Mouse (Mus musculus): ENCODE measurements around the gene Zfp57. TPM values are rescaled to one million over a fixed set of nuclear protein-coding genes. Genes with fewer than 3 reads are reported as not detected.

The Zfp57 gene
- polyA plus RNA-seq, 1 experiment = 25.2 TPM

DNA sequence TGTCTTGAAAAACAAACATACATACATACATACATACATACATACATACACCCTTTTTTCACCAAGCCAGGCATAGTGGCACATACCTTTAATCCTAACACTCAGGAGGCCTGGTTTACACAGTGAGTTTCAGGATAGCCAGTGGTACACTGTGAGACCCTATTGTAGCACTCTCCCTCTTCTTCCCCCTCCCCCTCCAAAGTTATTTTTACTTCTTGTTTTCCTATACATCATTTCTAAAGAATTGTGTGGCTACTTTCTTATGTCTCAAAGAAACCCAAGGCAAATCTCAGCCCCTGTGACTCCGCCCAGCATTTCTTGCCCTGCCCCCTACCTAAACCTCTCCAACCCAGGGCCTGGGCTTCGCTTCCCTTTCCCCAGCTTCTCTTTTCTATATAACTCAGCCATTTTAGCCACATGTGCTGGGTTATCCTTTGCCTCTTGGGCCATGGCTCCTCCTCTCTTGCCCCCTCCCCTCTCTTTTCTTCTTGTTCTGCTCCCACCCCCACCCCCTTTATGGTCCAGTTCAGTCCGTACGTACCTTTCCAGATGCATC is 7.1 kb upstream of the Zfp57 start:
- H3K4me1 ChIP-seq (ENCODE audit: control insufficient read depth, insufficient read depth, low read length) = peaks cover 3% of the 10 kb centered on the region; the same call in 1 of the 2 replicates
- H3K27ac ChIP-seq (ENCODE audit: insufficient read depth, low read length) = no peak overlapping the region
- no peak for TF ChIP-seq POLR2A (IDR thresholded peaks at IDR 0.05; ENCODE audit: extremely low read depth, insufficient read depth, low read length)
- TF ChIP-seq CTCF (IDR thresholded peaks at IDR 0.05; ENCODE audit: extremely low read depth, insufficient read depth, low read length) = no peak
- no peak overlapping the region for H3K4me3 ChIP-seq (ENCODE audit: insufficient read depth, low read length)

DNA sequence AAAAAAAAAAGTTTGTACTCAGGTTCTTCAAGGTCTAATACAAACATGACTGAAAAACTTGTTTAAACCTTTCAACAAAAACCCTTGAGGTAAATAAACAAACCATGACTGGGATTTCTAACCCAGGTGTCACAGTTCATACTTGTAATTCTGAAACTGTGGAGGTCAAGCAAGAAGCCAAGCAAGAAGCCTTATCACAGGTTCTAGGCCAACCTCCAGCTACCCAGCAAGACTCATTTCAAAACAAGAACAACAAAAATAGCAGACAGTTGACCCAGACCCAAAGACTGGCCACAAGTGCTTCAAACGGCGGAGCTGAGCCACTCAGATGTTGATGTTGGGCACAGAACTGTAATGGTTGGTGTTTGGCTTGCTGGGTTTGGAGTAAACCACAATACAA is 6.4 kb upstream of the Zfp57 start:
- no peak for TF ChIP-seq POLR2A (IDR thresholded peaks at IDR 0.05; ENCODE audit: extremely low read depth, insufficient read depth, low read length)
- TF ChIP-seq CTCF (IDR thresholded peaks at IDR 0.05; ENCODE audit: extremely low read depth, insufficient read depth, low read length) = no peak
- H3K27ac ChIP-seq (ENCODE audit: insufficient read depth, low read length) = no peak overlapping the region
- H3K4me3 ChIP-seq (ENCODE audit: insufficient read depth, low read length) = no peak overlapping the region
- peaks cover 3% of the 10 kb centered on the region; the same call in 1 of the 2 replicates for H3K4me1 ChIP-seq (ENCODE audit: control insufficient read depth, insufficient read depth, low read length)

DNA sequence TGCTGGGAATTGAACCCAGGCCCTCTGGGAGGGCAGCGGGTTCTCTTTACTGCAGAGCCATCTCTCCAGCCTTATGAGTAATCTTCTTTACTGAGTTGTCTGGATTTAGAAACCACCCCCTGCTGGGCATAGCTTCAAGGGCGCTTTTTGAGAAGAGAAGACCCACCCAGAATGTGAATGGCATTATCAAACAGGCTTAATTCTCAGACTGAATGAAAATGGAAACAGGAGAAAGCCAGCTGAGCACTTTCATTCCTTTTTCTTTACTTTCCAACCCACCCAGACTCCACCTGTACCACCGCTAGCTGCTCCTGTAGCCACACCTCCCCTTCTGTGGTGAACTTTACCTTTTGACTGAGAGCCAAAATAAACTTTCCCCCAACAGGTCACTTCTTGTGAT is 5.5 kb upstream of the Zfp57 start:
- no peak overlapping the region for H3K27ac ChIP-seq (ENCODE audit: insufficient read depth, low read length)

DNA sequence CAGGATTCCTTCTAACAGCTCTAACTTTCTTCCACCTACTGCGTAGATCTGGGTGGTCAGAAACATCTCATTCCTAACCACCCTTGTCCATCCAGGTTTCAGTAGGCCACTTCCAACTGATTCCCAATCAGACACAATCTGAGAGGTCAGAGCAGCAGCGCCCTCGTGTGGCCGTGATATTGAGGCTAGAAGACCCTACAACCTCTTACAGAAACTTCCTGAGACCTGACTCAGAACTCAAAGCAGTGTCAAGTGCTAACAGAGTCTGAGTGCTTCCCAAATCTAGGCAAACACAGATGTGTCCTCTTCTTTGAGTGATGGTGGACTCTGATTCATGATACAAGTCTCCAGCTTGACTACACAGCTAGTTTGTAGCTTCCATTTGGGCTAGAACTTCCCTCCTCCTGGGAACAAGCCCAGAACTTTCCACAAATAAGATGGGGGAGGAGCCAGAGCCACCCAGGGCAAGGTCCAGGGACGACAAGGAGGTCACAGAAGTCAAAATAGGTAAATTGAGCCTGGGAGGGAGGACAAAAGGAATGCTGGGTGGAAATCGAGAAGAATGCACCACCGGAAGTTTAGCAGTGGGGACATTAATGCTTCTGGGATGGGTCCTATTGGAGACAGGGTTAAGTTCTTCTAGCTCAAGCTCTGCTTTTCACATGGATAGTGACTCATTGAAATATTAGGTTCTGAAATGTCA is 3.8 kb upstream of the Zfp57 start:
- H3K4me3 ChIP-seq (ENCODE audit: insufficient read depth, low read length) = no peak overlapping the region
- peak; percentile 70 for TF ChIP-seq CTCF (IDR thresholded peaks at IDR 0.05; ENCODE audit: extremely low read depth, insufficient read depth, low read length)
- TF ChIP-seq POLR2A (IDR thresholded peaks at IDR 0.05; ENCODE audit: extremely low read depth, insufficient read depth, low read length) = no peak
- no peak overlapping the region for H3K27ac ChIP-seq (ENCODE audit: insufficient read depth, low read length)
- H3K4me1 ChIP-seq (ENCODE audit: control insufficient read depth, insufficient read depth, low read length) = peaks cover 1% of the 10 kb centered on the region; the same call in 1 of the 2 replicates

More for the DNA sequence above, 5.5 kb upstream of the Zfp57 start:
- Histone ChIP-seq H3K4me3 (ENCODE audit: insufficient read depth, low read length) (no peak overlapping the region), H3K4me1 (ENCODE audit: control insufficient read depth, insufficient read depth, low read length) (peaks cover 3% of the 10 kb centered on the region; the same call in 1 of the 2 replicates)
- TF ChIP-seq POLR2A (IDR thresholded peaks at IDR 0.05; ENCODE audit: extremely low read depth, insufficient read depth, low read length) = no peak
- no peak for TF ChIP-seq CTCF (IDR thresholded peaks at IDR 0.05; ENCODE audit: extremely low read depth, insufficient read depth, low read length)

DNA sequence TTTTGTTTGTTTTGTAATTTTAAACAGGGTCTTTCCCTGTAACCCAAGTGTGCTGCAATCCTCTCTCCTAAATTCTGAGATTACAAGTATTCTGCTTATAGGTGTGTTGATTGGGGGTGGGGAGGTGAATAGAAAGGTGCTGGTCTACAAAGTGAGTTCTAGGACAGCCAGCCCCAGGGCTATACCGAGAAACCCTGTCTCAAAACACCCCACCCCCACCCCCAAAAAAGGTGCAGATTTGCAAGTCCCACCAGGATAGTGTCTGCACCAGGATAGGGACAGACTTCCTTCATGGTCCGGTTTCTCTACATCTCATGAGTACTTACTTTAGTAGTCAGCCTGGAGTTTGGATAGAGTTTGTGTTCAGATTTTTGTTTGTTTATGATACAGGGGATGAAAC is 2.5 kb upstream of the Zfp57 start:
- H3K27ac ChIP-seq (ENCODE audit: insufficient read depth, low read length) = no peak overlapping the region
- H3K4me3 ChIP-seq (ENCODE audit: insufficient read depth, low read length) = no peak overlapping the region
- no peaks in the 10 kb centered on the region; the same call in 1 of the 2 replicates for H3K4me1 ChIP-seq (ENCODE audit: control insufficient read depth, insufficient read depth, low read length)
- no peak for TF ChIP-seq POLR2A (IDR thresholded peaks at IDR 0.05; ENCODE audit: extremely low read depth, insufficient read depth, low read length)
- TF ChIP-seq CTCF (IDR thresholded peaks at IDR 0.05; ENCODE audit: extremely low read depth, insufficient read depth, low read length) = no peak

DNA sequence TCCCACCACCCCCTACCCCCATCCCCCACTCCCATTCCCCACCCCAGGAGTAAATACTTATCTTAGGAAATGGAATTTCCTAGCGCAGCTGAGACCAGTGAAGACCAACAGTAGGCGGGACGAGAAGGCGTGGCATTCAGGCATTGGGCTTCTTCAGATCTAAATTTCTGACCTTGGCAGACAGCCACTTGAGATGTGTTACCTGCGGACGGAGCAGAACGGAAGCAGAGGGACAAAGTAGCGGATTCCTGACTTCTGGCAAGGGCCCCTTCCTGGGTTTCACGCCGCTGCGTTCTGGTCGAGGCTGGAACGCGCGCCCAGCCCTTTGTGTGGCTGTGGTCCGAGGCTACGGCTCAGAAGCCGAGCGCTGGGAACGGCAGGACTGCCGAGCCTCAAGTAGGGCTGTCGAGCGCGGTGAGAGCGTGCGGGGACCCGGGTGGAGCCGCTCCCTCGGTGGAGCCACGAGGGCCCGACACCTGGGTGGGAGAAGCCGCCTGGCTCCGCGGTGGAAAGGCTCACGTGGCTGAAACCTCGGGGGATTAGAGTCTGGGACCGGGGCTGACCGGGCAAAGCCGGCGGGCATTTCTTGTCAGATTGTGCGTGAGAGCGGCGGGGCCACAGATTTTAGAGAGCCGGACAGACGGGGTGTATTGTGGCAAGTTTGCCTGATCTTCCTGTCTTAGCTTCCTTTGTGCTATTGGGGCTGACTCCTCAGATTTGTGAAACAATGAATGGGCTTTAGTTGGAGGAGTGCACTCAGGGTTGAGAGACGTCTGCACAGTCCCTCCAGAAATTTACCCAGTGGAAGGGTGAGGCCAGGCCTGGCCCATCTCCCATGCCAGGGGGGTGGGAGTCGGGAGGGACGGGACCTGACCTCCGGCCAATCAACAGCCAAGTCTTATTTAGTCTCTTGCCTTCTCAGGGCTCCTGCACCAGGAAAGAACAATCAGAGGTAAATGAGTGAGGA is 1.7 kb downstream of the Zfp57 start:
- Histone ChIP-seq H3K4me3 (ENCODE audit: insufficient read depth, low read length) (peak overlapping the region; percentile 60), H3K27ac (ENCODE audit: insufficient read depth, low read length) (no peak overlapping the region), H3K4me1 (ENCODE audit: control insufficient read depth, insufficient read depth, low read length) (no peaks in the 10 kb centered on the region; the same call in 1 of the 2 replicates)
- TF ChIP-seq CTCF (IDR thresholded peaks at IDR 0.05; ENCODE audit: extremely low read depth, insufficient read depth, low read length) (no peak), POLR2A (IDR thresholded peaks at IDR 0.05; ENCODE audit: extremely low read depth, insufficient read depth, low read length) (no peak)

DNA sequence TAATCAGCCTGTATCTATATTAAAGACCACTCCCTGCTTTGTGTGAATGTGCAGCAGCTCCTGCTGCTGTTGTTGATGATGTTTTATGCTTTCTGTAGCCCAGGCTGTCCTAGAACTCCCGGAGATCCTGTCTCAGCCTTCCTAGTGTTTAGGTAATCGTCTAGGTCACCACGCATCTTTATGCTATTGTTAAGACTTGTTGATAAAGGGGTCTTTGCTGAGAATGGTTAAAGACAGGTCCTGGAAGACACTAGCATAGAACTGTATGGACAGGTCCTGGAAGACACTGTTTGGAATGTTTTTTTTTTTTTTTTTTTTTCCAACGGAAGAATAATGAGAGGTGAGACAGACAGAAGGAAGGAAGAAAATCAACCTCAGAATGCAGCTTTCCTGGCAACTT is 2.4 kb downstream of the Zfp57 start:
- H3K27ac ChIP-seq (ENCODE audit: insufficient read depth, low read length) = no peak overlapping the region
- peak overlapping the region; percentile 60; the same call in 1 of the 2 replicates for H3K4me3 ChIP-seq (ENCODE audit: insufficient read depth, low read length)

DNA sequence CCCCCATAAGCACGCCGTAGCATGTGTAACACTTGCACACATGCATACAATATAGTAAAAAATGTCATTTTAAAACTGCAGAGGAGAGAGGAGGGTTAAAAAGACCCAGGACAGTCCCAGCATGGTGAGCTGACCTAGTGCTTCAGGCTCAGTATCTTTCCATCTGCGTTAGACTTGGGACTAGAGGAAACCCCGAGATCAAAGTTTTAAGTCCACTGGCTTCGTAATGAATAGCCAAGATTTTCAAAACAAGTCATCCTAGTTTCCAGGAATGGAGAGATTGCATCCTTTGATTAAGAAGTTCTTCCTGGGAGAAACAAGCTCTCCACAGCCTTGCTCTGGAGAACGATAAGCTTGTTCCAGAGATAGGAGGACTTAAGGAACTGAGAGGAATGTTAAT is 7.2 kb downstream of the Zfp57 start:
- no peak overlapping the region for H3K4me3 ChIP-seq (ENCODE audit: insufficient read depth, low read length)
- no peak for TF ChIP-seq CTCF (IDR thresholded peaks at IDR 0.05; ENCODE audit: extremely low read depth, insufficient read depth, low read length)
- no peak for TF ChIP-seq POLR2A (IDR thresholded peaks at IDR 0.05; ENCODE audit: extremely low read depth, insufficient read depth, low read length)
- no peak overlapping the region for H3K27ac ChIP-seq (ENCODE audit: insufficient read depth, low read length)
- no peaks in the 10 kb centered on the region; the same call in 1 of the 2 replicates for H3K4me1 ChIP-seq (ENCODE audit: control insufficient read depth, insufficient read depth, low read length)

More for the DNA sequence above, 2.4 kb downstream of the Zfp57 start:
- no peak for TF ChIP-seq CTCF (IDR thresholded peaks at IDR 0.05; ENCODE audit: extremely low read depth, insufficient read depth, low read length)
- TF ChIP-seq POLR2A (IDR thresholded peaks at IDR 0.05; ENCODE audit: extremely low read depth, insufficient read depth, low read length) = no peak
- no peaks in the 10 kb centered on the region; the same call in 1 of the 2 replicates for H3K4me1 ChIP-seq (ENCODE audit: control insufficient read depth, insufficient read depth, low read length)

DNA sequence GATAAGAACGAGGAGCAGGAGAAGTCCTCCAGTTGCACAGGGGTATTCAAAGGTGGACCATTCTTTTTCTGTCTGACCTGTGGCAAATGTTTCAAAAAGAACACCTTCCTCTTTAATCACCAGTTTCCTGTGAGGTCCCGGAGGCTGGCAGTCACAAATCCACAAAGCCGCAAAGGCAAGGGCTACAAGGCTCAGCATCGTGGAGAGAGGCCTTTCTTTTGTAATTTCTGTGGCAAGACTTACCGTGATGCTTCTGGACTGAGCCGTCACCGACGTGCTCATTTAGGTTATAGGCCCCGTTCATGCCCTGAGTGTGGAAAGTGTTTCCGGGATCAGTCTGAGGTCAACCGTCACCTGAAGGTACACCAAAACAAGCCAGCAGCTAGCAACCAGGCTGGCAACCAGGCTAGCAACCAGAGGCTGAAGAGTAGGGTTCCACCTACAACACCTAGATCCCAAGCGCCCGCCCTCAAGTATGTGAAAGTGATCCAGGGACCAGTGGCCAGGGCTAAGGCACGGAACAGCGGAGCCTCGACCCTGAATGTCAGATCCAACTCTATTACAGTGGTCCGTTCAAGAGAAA is 8.6 kb downstream of the Zfp57 start:
- H3K27ac ChIP-seq (ENCODE audit: insufficient read depth, low read length) = no peak overlapping the region
- no peak for TF ChIP-seq POLR2A (IDR thresholded peaks at IDR 0.05; ENCODE audit: extremely low read depth, insufficient read depth, low read length)
- no peak for TF ChIP-seq CTCF (IDR thresholded peaks at IDR 0.05; ENCODE audit: extremely low read depth, insufficient read depth, low read length)
- no peaks in the 10 kb centered on the region for H3K4me1 ChIP-seq (ENCODE audit: control insufficient read depth, insufficient read depth, low read length)
- no peak overlapping the region for H3K4me3 ChIP-seq (ENCODE audit: insufficient read depth, low read length)

Measured in cortical plate, adult 2 months (tissue).